ENCODE assay signal across 10 mouse cellular contexts in the genomic region with DNA sequence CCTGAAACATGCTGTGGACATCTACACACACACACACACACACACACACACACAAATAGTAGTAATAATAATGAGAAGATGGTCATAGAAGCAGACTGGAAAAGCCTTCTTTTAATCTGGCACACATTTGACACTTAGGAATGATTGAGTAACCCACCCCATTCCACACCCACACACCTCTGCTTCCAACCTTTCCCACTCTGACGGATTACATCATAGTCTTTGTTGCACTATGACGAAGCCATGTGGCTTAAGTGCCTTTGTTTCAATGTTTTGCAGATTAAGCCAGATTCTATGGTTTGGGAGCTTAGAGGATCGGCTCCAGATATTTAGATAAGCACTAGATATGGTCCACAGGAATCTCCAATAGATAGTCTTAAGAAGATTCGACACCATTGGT.
"Had no signal": no experiment of that assay in that cellular context is flagged by ENCODE, and none has a peak within 500 bp of the region (broad histone marks: within the 10 kb centered on the region; RNA-seq: fewer than 3 reads in every experiment).

No protein-coding gene starts in this region.

- DNase-seq: liver, postnatal 0 days; lung, adult 2 months; lung, postnatal 10 days; lung, postnatal 36 days; right cerebral cortex, postnatal 14 days; right cerebral cortex, postnatal 4 days; spleen, adult 18-20 months; thymus, adult 18-20 months; thymus, postnatal 14 days; thymus, postnatal 36 days had no signal
